Mouse (Mus musculus) lung, postnatal 0 days (tissue): Measurements from ENCODE around the gene Abcg1.

Experiments
- CTCF ChIP-seq: IDR thresholded peaks from 2 replicates; pipeline ENCODE4 v1.5.1; 2016; ENCODE audit warnings: antibody characterized with exemption, mild to moderate bottlenecking
- EP300 ChIP-seq: IDR thresholded peaks from 2 replicates; pipeline ENCODE4 v1.6.1; 2016; ENCODE audit warnings: antibody characterized with exemption, mild to moderate bottlenecking, control low read depth

DNA sequence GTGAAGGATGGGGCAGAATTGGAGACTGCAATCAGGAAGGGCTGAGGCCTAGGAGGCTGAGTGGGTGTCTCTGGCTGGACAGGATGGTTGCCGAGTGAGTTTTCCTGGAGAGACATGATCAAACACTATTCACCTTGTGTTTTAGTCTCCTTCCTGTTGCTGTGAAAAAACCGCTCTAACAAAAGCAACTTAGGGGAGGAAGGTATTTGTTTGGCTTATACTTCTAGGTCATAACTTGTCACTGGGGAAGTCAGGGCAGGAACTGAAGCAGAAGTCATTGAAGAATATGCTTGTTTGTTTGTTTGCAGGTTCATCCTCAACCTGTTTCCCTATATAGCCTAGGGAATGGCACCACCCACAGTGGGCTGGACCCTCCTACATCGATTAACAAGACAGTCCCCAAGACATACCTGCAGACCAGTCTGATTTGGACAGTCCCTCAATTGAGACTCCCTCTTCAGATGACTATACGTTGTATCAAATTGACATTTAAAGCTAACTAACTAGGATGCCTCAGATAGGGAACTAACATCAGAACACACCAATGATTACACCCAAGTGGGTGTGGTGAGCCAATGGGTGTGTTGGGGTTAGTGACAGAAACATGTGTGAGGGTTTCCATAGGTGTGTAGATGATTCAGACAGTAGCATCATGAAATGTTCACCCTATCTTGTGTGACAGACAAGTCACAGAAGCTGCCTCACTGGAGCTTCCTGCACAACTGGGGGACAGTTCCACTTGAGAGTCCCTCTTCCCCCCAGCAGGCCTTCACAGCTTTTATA is 25.0 kb downstream of the Abcg1 start:
- TF ChIP-seq CTCF (no peak), EP300 (no peak)
